Mouse (Mus musculus) MEL (cell line): ENCODE measurements around the gene Il4. TPM values are rescaled to one million over a fixed set of nuclear protein-coding genes. Genes with fewer than 3 reads are reported as not detected.
"Not testable (repeated sequence)": the region's sequence is repeated elsewhere in the genome, so short reads cannot be mapped to it uniquely, and the experiment has no call there.

Source experiments
- DNase-seq: peaks from one replicate; pipeline ENCODE4 v3.0.0; 2011; ENCODE audit warnings: low read depth, low spot score
- H3K27ac ChIP-seq: 2 replicates; pipeline ENCODE4 v1.5.1; 2012; ENCODE audit warnings: low read depth, mild to moderate bottlenecking, control low read depth, low read length, moderate library complexity; ENCODE audit not compliant: control insufficient read depth
- H3K27me3 ChIP-seq, 2 experiments: fragments of 150-350 bp in 1 of 2; sonication (generic) in 1 of 2; 2 replicates each; pipeline ENCODE4 v1.6.1; 2012; ENCODE audit warnings: low read length in 2 of 2, mild to moderate bottlenecking in 2 of 2, improper control_type of control experiment in 1 of 2, moderate library complexity in 1 of 2; ENCODE audit not compliant: insufficient read depth in 2 of 2, control insufficient read depth in 1 of 2
- H3K36me3 ChIP-seq, 2 experiments: 2 replicates each; pipeline ENCODE4 v1.6.1; 2012 to 2014; ENCODE audit warnings: low read length in 2 of 2, improper control_type of control experiment in 1 of 2, inconsistent platforms in 1 of 2, mild to moderate bottlenecking in 1 of 2; ENCODE audit not compliant: insufficient read depth in 2 of 2, control insufficient read depth in 1 of 2
- H3K4me1 ChIP-seq, 2 experiments: fragments of 150-350 bp in 1 of 2; sonication (generic) in 1 of 2; 2 replicates each; pipeline ENCODE4 v1.6.1; 2012; ENCODE audit warnings: low read length in 2 of 2, improper control_type of control experiment in 1 of 2, mild to moderate bottlenecking in 1 of 2; ENCODE audit not compliant: insufficient read depth in 2 of 2, control insufficient read depth in 1 of 2
- H3K4me3 ChIP-seq, 2 experiments: fragments of 150-350 bp in 1 of 2; sonication (generic) in 1 of 2; 2 replicates each; pipeline ENCODE4 v1.5.1; 2012; ENCODE audit warnings: low read depth in 2 of 2, low read length in 2 of 2, mild to moderate bottlenecking in 2 of 2, moderate library complexity in 2 of 2, control low read depth in 1 of 2, improper control_type of control experiment in 1 of 2; ENCODE audit not compliant: control insufficient read depth in 1 of 2, insufficient read depth in 1 of 2
- H3K79me2 ChIP-seq: 2 replicates; pipeline ENCODE4 v1.6.1; 2012; ENCODE audit warnings: mild to moderate bottlenecking, low read length, moderate library complexity; ENCODE audit not compliant: control insufficient read depth, poor library complexity, insufficient read depth
- H3K9ac ChIP-seq: 2 replicates; pipeline ENCODE4 v1.6.1; 2012; ENCODE audit warnings: low read depth, mild to moderate bottlenecking, control low read depth, low read length, moderate library complexity; ENCODE audit not compliant: control insufficient read depth, poor library complexity, severe bottlenecking
- H3K9me3 ChIP-seq: fragments of 150-350 bp; sonication (generic); replicated peaks from 2 replicates; pipeline ENCODE4 v1.6.1; 2012; ENCODE audit warnings: mild to moderate bottlenecking, low read length, improper control_type of control experiment, moderate library complexity; ENCODE audit not compliant: insufficient read depth
- EP300 ChIP-seq, 2 experiments: IDR thresholded peaks; 2 replicates each; pipeline ENCODE4 v1.6.1; 2011; ENCODE audit warnings: improper control_type of control experiment in 2 of 2, low read length in 2 of 2, low read depth in 1 of 2, mild to moderate bottlenecking in 1 of 2
- ETS1 ChIP-seq: IDR thresholded peaks from 2 replicates; pipeline ENCODE4 v1.6.1; 2012; ENCODE audit warnings: low read depth, mild to moderate bottlenecking, inconsistent platforms, low read length, improper control_type of control experiment, moderate library complexity
- GATA1 ChIP-seq: IDR thresholded peaks from 2 replicates; pipeline ENCODE4 v1.6.1; 2011; ENCODE audit warnings: low read depth, low read length, improper control_type of control experiment
- MXI1 ChIP-seq: IDR thresholded peaks from 2 replicates; pipeline ENCODE4 v1.6.1; 2011; ENCODE audit warnings: mild to moderate bottlenecking, low read depth, low read length, improper control_type of control experiment
- TAL1 ChIP-seq: IDR thresholded peaks from 2 replicates; pipeline ENCODE4 v1.6.1; 2012; ENCODE audit warnings: mild to moderate bottlenecking, inconsistent platforms, low read length, moderate library complexity, mixed read lengths
- TCF12 ChIP-seq: IDR thresholded peaks from 2 replicates; pipeline ENCODE4 v1.6.1; 2014; ENCODE audit warnings: low read depth, mild to moderate bottlenecking, inconsistent platforms, low read length, improper control_type of control experiment, moderate library complexity
- USF1 ChIP-seq: IDR thresholded peaks from 2 replicates; pipeline ENCODE4 v1.6.1; 2014; ENCODE audit warnings: low read depth, mild to moderate bottlenecking, inconsistent platforms, low read length, improper control_type of control experiment, moderate library complexity
- ZNF384 ChIP-seq: IDR thresholded peaks from 2 replicates; pipeline ENCODE4 v1.6.1; 2012; ENCODE audit warnings: low read depth, mild to moderate bottlenecking, inconsistent platforms, low read length, improper control_type of control experiment
- polyA plus RNA-seq, 2 experiments: library from polyadenylated mRNA; stranded (reverse) in 1 of 2; unstranded in 1 of 2; fragments of >175 nt in 1 of 2; fragments of >200 nt in 1 of 2; gene quantifications; 2 replicates each; pipeline versions ENCODE4 v1.2.1 to v1.2.4; 2012; ENCODE audit warnings: low replicate concordance in 2 of 2, low read depth in 1 of 2; ENCODE audit not compliant: insufficient read length in 2 of 2, insufficient read depth in 1 of 2, missing spikeins in 1 of 2
- total RNA-seq: library from RNA; depleted of rRNA; stranded (reverse); fragments of 300-350 nt; gene quantifications from 2 replicates; pipeline ENCODE4 v1.2.3, GENCODE M21; 2012; rRNA removed

Gene Il4
- total and polyA plus RNA-seq, 3 experiments, result 4.3 to 10.4 TPM; not detected in 1

DNA sequence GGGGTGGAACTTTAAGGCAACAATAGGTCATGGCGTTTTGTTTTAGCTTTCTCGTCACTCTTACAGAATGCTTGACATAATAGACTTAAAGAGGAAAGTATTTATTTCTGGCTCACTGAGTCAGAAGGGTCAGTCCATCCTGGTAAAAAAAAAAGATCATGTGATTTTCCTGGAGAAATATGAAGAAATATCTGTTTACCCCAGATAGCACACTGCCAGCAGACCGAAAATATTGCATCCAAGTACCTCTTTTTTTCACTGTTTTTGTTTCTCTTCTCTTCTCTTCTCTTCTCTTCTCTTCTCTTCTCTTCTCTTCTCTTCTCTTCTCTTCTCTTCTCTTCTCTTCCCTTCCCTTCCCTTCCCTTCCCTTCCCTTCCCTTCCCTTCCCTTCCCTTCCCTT is 58.5 kb downstream of the Il4 start:
- TF ChIP-seq EP300 (IDR thresholded peaks at IDR 0.05; ENCODE audit: low read depth in 1 of 2, low read length in 2 of 2) (peak in 1 of 2 experiments; percentile 26; a peak in 1 of 4 replicates), USF1 (peak; percentile 68), TAL1 (peak; percentile 25; the same call in 1 of the 2 replicates), ZNF384 (peak; percentile 72), ETS1 (peak; percentile 28; the same call in 1 of the 2 replicates), GATA1 (0 out of 2 replicates have a peak, but pooled peaks have one; percentile 6), TCF12 (peak; percentile 54; the same call in 1 of the 2 replicates), MXI1 (peak; percentile 19; the same call in 1 of the 2 replicates)
- H3K27ac ChIP-seq, result not testable (repeated sequence)

DNA sequence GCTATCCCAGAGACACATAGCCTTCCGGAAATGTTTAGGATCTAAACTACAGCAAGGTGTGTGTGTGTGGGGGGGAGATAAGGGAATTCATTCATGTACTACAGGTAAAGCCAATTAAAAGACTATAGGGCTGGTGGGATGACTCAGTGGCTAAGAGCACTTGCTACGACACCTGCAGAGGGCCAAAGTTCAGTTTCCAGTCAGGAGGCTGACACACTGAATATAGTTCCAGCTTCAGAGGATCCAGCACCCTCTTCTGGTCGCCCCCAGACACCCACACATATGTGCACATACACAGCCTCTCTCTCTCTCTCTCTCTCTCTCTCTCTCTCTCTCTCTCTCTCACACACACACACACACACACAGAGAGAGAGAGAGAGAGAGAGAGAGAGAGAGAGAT is 60.5 kb downstream of the Il4 start:
- Histone ChIP-seq H3K4me1 (peaks cover 11 to 13% of the 10 kb centered on the region in 2 experiments), H3K36me3 (peaks cover 0 to 10% of the 10 kb centered on the region in 2 experiments; a peak in 2 of 4 replicates)
- not testable (repeated sequence) for H3K4me3 ChIP-seq, H3K27ac ChIP-seq, H3K9ac ChIP-seq, H3K79me2 ChIP-seq, DNase-seq, H3K27me3 ChIP-seq, H3K9me3 ChIP-seq

More for the DNA sequence above, 58.5 kb downstream of the Il4 start:
- not testable (repeated sequence) for H3K27me3 ChIP-seq, H3K4me3 ChIP-seq, H3K9ac ChIP-seq, H3K9me3 ChIP-seq, H3K79me2 ChIP-seq
- Histone ChIP-seq H3K36me3 (peaks cover 0 to 10% of the 10 kb centered on the region in 2 experiments; a peak in 2 of 4 replicates), H3K4me1 (peaks cover 11 to 13% of the 10 kb centered on the region in 2 experiments)
- DNase-seq, result peak; percentile 63

DNA sequence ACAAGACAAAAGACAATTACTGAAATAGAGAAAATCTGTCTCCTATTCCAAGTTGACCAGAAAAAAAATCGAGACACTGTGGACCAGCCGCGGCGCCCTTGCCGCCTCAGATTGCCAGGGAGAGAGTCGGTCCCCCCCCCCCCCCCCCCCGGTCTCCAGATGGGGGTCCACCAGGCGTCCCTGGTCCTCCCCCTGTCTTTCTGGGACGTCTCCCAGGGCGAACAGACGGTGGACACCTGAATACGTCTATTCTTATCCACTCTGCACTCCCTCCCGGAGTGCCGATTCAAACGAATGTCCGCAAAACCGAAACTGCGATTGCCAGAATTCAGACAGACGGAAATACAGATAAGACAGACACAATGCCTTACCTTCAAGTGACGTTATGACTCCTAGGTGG is 61.9 kb downstream of the Il4 start:
- H3K4me1 ChIP-seq, result peaks cover 6 to 11% of the 10 kb centered on the region in 2 experiments; a peak in 3 of 4 replicates
- H3K27ac ChIP-seq, H3K36me3 ChIP-seq, DNase-seq, H3K27me3 ChIP-seq, H3K79me2 ChIP-seq, H3K9me3 ChIP-seq: not testable (repeated sequence)
- H3K9ac ChIP-seq, result peak overlapping the region; percentile 60
- H3K4me3 ChIP-seq, result peak overlapping the region; percentile 46 to 60

Other genes with a start within 250 kb of the Il4 start
- gene Leap2, start 195.5 kb downstream of the Il4 start, total RNA-seq, result not detected in 2 replicates
- under 1 TPM in 1 of 2 experiments, not detected in 1; 0.24 TPM for gene Leap2, start 195.5 kb downstream of the Il4 start, polyA plus RNA-seq
- gene Uqcrq, start 187.8 kb downstream of the Il4 start, total RNA-seq, result 72.4 and 85.3 TPM in 2 replicates
- 1,000 to 10,000 TPM in 1 of 2 experiments, not detected in 1; 1,130 TPM for gene Uqcrq, start 187.8 kb downstream of the Il4 start, polyA plus RNA-seq
- gene Gdf9, start 187.6 kb downstream of the Il4 start, total RNA-seq, result 0.42 and 0.49 TPM in 2 replicates
- under 1 TPM in 1 of 2 experiments, not detected in 1; 0.43 TPM for gene Gdf9, start 187.6 kb downstream of the Il4 start, polyA plus RNA-seq
- not detected in 2 replicates for gene Gm10447, start 161.6 kb downstream of the Il4 start, total RNA-seq
- not detected for gene Gm10447, start 161.6 kb downstream of the Il4 start, polyA plus RNA-seq
- gene Shroom1, start 161.5 kb downstream of the Il4 start, total RNA-seq, result not detected in 2 replicates
- gene Shroom1, start 161.5 kb downstream of the Il4 start, polyA plus RNA-seq, result under 1 TPM in 1 of 2 experiments, not detected in 1; 0.19 TPM
- gene Gm9837, start 148.2 kb downstream of the Il4 start, total RNA-seq, result not detected in 2 replicates
- gene Gm9837, start 148.2 kb downstream of the Il4 start, polyA plus RNA-seq, result not detected
- gene Gm9945, start 138.5 kb downstream of the Il4 start, total RNA-seq, result not detected in 2 replicates
- gene Gm9945, start 138.5 kb downstream of the Il4 start, polyA plus RNA-seq, result not detected
- not detected in 2 replicates for gene Sowaha, start 138.4 kb downstream of the Il4 start, total RNA-seq
- not detected for gene Sowaha, start 138.4 kb downstream of the Il4 start, polyA plus RNA-seq
- gene Sept8, start 99.4 kb downstream of the Il4 start, total RNA-seq, result 199 and 278 TPM in 2 replicates
- gene Sept8, start 99.4 kb downstream of the Il4 start, polyA plus RNA-seq, result 100 to 1,000 TPM; 196 to 294 TPM
- gene Kif3a, start 51.3 kb downstream of the Il4 start, total RNA-seq, result 13.6 and 14.2 TPM in 2 replicates
- gene Kif3a, start 51.3 kb downstream of the Il4 start, polyA plus RNA-seq, result 10 to 100 TPM; 17.1 to 88.3 TPM
- not detected in 2 replicates for gene Il13, start 16.0 kb upstream of the Il4 start, total RNA-seq
- gene Il13, start 16.0 kb upstream of the Il4 start, polyA plus RNA-seq, result not detected
- 41.2 and 44.6 TPM in 2 replicates for gene Rad50, start 88.7 kb upstream of the Il4 start, total RNA-seq
- gene Rad50, start 88.7 kb upstream of the Il4 start, polyA plus RNA-seq, result 100 to 1,000 TPM in 1 of 2 experiments, 10 to 100 TPM in 1; 32.6 to 447 TPM
- not detected in 2 replicates for gene Il5, start 102.1 kb upstream of the Il4 start, total RNA-seq
- gene Il5, start 102.1 kb upstream of the Il4 start, polyA plus RNA-seq, result not detected
- gene Irf1, start 151.3 kb upstream of the Il4 start, total RNA-seq, result 0.46 and 0.73 TPM in 2 replicates
- gene Irf1, start 151.3 kb upstream of the Il4 start, polyA plus RNA-seq, result 1 to 10 TPM in 1 of 2 experiments, not detected in 1; 1.9 TPM
- gene Gm17334, start 154.5 kb upstream of the Il4 start, total RNA-seq, result not detected in 2 replicates
- not detected for gene Gm17334, start 154.5 kb upstream of the Il4 start, polyA plus RNA-seq
- gene Gm12216, start 240.6 kb upstream of the Il4 start, total RNA-seq, result not detected in 2 replicates
- gene Gm12216, start 240.6 kb upstream of the Il4 start, polyA plus RNA-seq, result not detected